9 mouse cellular contexts compared by ENCODE assay signal in genomic region chr2:164386953-164387352, GRCm38 (mm10). TPM values are rescaled to one million over a fixed set of nuclear protein-coding genes. Genes with fewer than 3 reads are reported as not detected.
DNase-seq lines count a peak whose midpoint lies in the region; ATAC-seq lines count a peak whose summit lies in the region.
"Had no signal": no experiment of that assay in that cellular context is flagged by ENCODE, and none has a peak within 500 bp of the region (broad histone marks: within the 10 kb centered on the region; RNA-seq: fewer than 3 reads in every experiment).

No protein-coding gene starts in this region.

- no peaks in the 10 kb centered on the region for H3K36me3 ChIP-seq in heart, embryonic 13.5 days
- H3K36me3 ChIP-seq in limb, embryonic 10.5 days: no peaks in the 10 kb centered on the region
- H3K36me3 ChIP-seq in forebrain, embryonic 14.5 days (ENCODE audit: control insufficient read depth, insufficient read depth, low read length): no peaks in the 10 kb centered on the region

- no peak overlapping the region for H3K4me3 ChIP-seq in heart, embryonic 13.5 days
- H3K4me3 ChIP-seq in limb, embryonic 10.5 days: no peak overlapping the region
- no peak overlapping the region for H3K4me3 ChIP-seq in forebrain, embryonic 14.5 days (ENCODE audit: low read depth, low read length)

- peak overlapping the region; percentile 33; the same call in 1 of the 2 replicates for H3K4me2 ChIP-seq in heart, embryonic 13.5 days
- no peak overlapping the region for H3K4me2 ChIP-seq in forebrain, embryonic 14.5 days (ENCODE audit: low read length)

- no peak for DNase-seq in heart, adult 11 months
- peak; percentile 89 for DNase-seq in A20 (ENCODE audit: low read depth, low spot score)
- peak; percentile 50 for DNase-seq in T-cell, adult 2 months (ENCODE audit: low spot score)
- DNase-seq in frontal cortex, postnatal 36 days (ENCODE audit: low spot score in 2 of 2): peak; percentile 50 to 74
- DNase-seq in limb, embryonic 10.5 days (ENCODE audit: low spot score): peak; percentile 53
- peak; percentile 67 for DNase-seq in retina, postnatal 1 day
- DNase-seq in forebrain, embryonic 14.5 days (ENCODE audit: low spot score): no peak

- no peak for ATAC-seq in heart, embryonic 13.5 days (ENCODE audit: extremely low read depth, insufficient number of reproducible peaks, low FRiP score, low TSS enrichment)
- ATAC-seq in forebrain, embryonic 14.5 days: no peak

- 11% methylated on average over 8 of the region's 8 CpGs for WGBS in heart, embryonic 13.5 days
- WGBS in limb, embryonic 10.5 days: 10% methylated on average over 8 of the region's 8 CpGs
- 18% methylated on average over 8 of the region's 8 CpGs for WGBS in forebrain, embryonic 14.5 days

- no peak overlapping the region for H3K27ac ChIP-seq in heart, embryonic 13.5 days (replicated peaks)
- H3K27ac ChIP-seq in limb, embryonic 10.5 days: peak overlapping the region; percentile 79; the same call in 1 of the 2 replicates
- H3K27ac ChIP-seq in forebrain, embryonic 14.5 days (ENCODE audit: low read depth, low read length): no peak overlapping the region

- peaks cover 33% of the 10 kb centered on the region for H3K4me1 ChIP-seq in heart, embryonic 13.5 days
- H3K4me1 ChIP-seq in limb, embryonic 10.5 days: peaks cover 24% of the 10 kb centered on the region
- H3K4me1 ChIP-seq in forebrain, embryonic 14.5 days (ENCODE audit: control insufficient read depth, insufficient read depth, low read length): peaks cover 2% of the 10 kb centered on the region; the same call in 1 of the 2 replicates

- H3K27me3 ChIP-seq in heart, embryonic 13.5 days (replicated peaks): peaks cover 57% of the 10 kb centered on the region
- peaks cover 56% of the 10 kb centered on the region for H3K27me3 ChIP-seq in limb, embryonic 10.5 days (ENCODE audit: low read depth, poor library complexity, severe bottlenecking)
- 0 out of 2 replicates have a peak, but pooled peaks cover 3% of the 10 kb centered on the region for H3K27me3 ChIP-seq in forebrain, embryonic 14.5 days (replicated peaks; ENCODE audit: control insufficient read depth, insufficient read depth, low read length)

- H3K9ac ChIP-seq in heart, embryonic 13.5 days: no peak overlapping the region
- H3K9ac ChIP-seq in forebrain, embryonic 14.5 days (ENCODE audit: low read length): no peak overlapping the region

- H3K9me3 ChIP-seq in heart, embryonic 13.5 days: no peaks in the 10 kb centered on the region
- no peaks in the 10 kb centered on the region for H3K9me3 ChIP-seq in limb, embryonic 10.5 days (replicated peaks)
- H3K9me3 ChIP-seq in forebrain, embryonic 14.5 days (replicated peaks; ENCODE audit: control insufficient read depth, low read length): no peaks in the 10 kb centered on the region

RNA-seq across cellular contexts. Expression of gene Slpi, which starts 1.9 kb away (rescaled TPM):
- 0.90 and 1.8 TPM in 2 replicates for polyA plus RNA-seq in heart, embryonic 13.5 days (2015; fragmentation: Nextera tagmentation; extraction: Ambion mirVana)
- 0.46 TPM in 1 of 2 replicates, not detected in the other for polyA plus RNA-seq in limb, embryonic 10.5 days (2016; fragmentation: Nextera tagmentation; extraction: Ambion mirVana)
- polyA plus RNA-seq in forebrain, embryonic 14.5 days (2014; fragmentation: Nextera tagmentation; extraction: Ambion mirVana): not detected in 2 replicates

RNA-seq across cellular contexts. Expression of gene Rbpjl, which starts 16.0 kb away (rescaled TPM):
- polyA plus RNA-seq in heart, embryonic 13.5 days (2015; fragmentation: Nextera tagmentation; extraction: Ambion mirVana): 0.21 and 0.23 TPM in 2 replicates
- 0.03 TPM in 1 of 2 replicates, not detected in the other for polyA plus RNA-seq in limb, embryonic 10.5 days (2016; fragmentation: Nextera tagmentation; extraction: Ambion mirVana)
- 0.06 TPM in 1 of 2 replicates, not detected in the other for polyA plus RNA-seq in forebrain, embryonic 14.5 days (2014; fragmentation: Nextera tagmentation; extraction: Ambion mirVana)

RNA-seq across cellular contexts. Expression of gene Matn4, which starts 18.0 kb away (rescaled TPM):
- 5.2 and 7.7 TPM in 2 replicates for polyA plus RNA-seq in heart, embryonic 13.5 days (2015; fragmentation: Nextera tagmentation; extraction: Ambion mirVana)
- 0.15 and 3.0 TPM in 2 replicates for polyA plus RNA-seq in limb, embryonic 10.5 days (2016; fragmentation: Nextera tagmentation; extraction: Ambion mirVana)
- polyA plus RNA-seq in forebrain, embryonic 14.5 days (2014; fragmentation: Nextera tagmentation; extraction: Ambion mirVana): 0.08 and 0.10 TPM in 2 replicates

RNA-seq across cellular contexts. Expression of gene Svs5, which starts 54.4 kb away (rescaled TPM):
- not detected in 2 replicates for polyA plus RNA-seq in heart, embryonic 13.5 days (2015; fragmentation: Nextera tagmentation; extraction: Ambion mirVana)
- polyA plus RNA-seq in limb, embryonic 10.5 days (2016; fragmentation: Nextera tagmentation; extraction: Ambion mirVana): not detected in 2 replicates
- not detected in 2 replicates for polyA plus RNA-seq in forebrain, embryonic 14.5 days (2014; fragmentation: Nextera tagmentation; extraction: Ambion mirVana)
- polyA plus RNA-seq: limb, embryonic 14.5 days had no signal

RNA-seq across cellular contexts. Expression of gene Sdc4, which starts 56.7 kb away (rescaled TPM):
- polyA plus RNA-seq in heart, embryonic 13.5 days (2015; fragmentation: Nextera tagmentation; extraction: Ambion mirVana): 36.6 and 46.5 TPM in 2 replicates
- polyA plus RNA-seq in limb, embryonic 10.5 days (2016; fragmentation: Nextera tagmentation; extraction: Ambion mirVana): 22.1 and 24.2 TPM in 2 replicates
- 3.9 and 4.2 TPM in 2 replicates for polyA plus RNA-seq in forebrain, embryonic 14.5 days (2014; fragmentation: Nextera tagmentation; extraction: Ambion mirVana)

Comparison
In these comparisons a context has a peak if more than half of its experiments do, and no peak if none do; other contexts are left out.
1. DNase-seq: peak in A20 (single experiment), T-cell, adult 2 months (single experiment), frontal cortex, postnatal 36 days (2 of 2), limb, embryonic 10.5 days (single experiment) and retina, postnatal 1 day (single experiment); none in heart, adult 11 months (single experiment) and forebrain, embryonic 14.5 days (single experiment).